Mouse (Mus musculus) erythroblast, adult 5-6 weeks (primary cell): Measurements from ENCODE around the gene Uqcrc2. TPM values are rescaled to one million over a fixed set of nuclear protein-coding genes. Genes with fewer than 3 reads are reported as not detected.

ENCODE experiments used
- ATAC-seq: replicated peaks from 2 replicates; pipeline ENCODE4 v1.8.0; 2016; ENCODE audit warnings: moderate number of reproducible peaks, mild to moderate bottlenecking, moderate TSS enrichment, inconsistent platforms; ENCODE audit not compliant: poor library complexity, low FRiP score, severe bottlenecking
- total RNA-seq, 2 experiments: library from RNA; stranded (forward) in 1 of 2; stranded (reverse) in 1 of 2; fragments of 150-400 nt in 1 of 2; fragments of 200-764, 138-1000 nt in 1 of 2; gene quantifications; 2 replicates each; pipeline versions ENCODE4 v1.2.3 to v1.2.4; 2015 to 2017; ENCODE audit warnings: low replicate concordance in 2 of 2

Gene Uqcrc2
- total RNA-seq, 2 experiments from 2014 or later, result 38.4 to 80.9 TPM

GRCm38 (mm10) chr7:120684731-120685161 lies 49.8 kb downstream of the Uqcrc2 start:
- no peak for ATAC-seq

- no peak for ATAC-seq
These were observed 50.3 kb downstream of the Uqcrc2 start for GRCm38 (mm10) chr7:120685227-120685626.

- ATAC-seq, result 0 out of 2 replicates have a peak, but pooled peaks have one; percentile 61
These were observed 55.7 kb downstream of the Uqcrc2 start for GRCm38 (mm10) chr7:120690634-120691033.

GRCm38 (mm10) chr7:120693831-120694375 lies 58.9 kb downstream of the Uqcrc2 start:
- ATAC-seq, result no peak

GRCm38 (mm10) chr7:120695196-120695595 lies 60.2 kb downstream of the Uqcrc2 start:
- no peak for ATAC-seq

GRCm38 (mm10) chr7:120695641-120696040 lies 60.7 kb downstream of the Uqcrc2 start:
- ATAC-seq, result no peak

- ATAC-seq, result no peak
These were observed 61.4 kb downstream of the Uqcrc2 start for GRCm38 (mm10) chr7:120696331-120696730.

GRCm38 (mm10) chr7:120699586-120699985 lies 64.6 kb downstream of the Uqcrc2 start:
- no peak for ATAC-seq

- ATAC-seq, result no peak
These were observed 68.9 kb downstream of the Uqcrc2 start for GRCm38 (mm10) chr7:120703888-120704287.

Other genes with a start within 250 kb of the Uqcrc2 start
- not detected in 2 replicates for gene Abca16, start 225.5 kb upstream of the Uqcrc2 start, total RNA-seq (2015; ENCODE audit: low replicate concordance)
- gene Abca16, start 225.5 kb upstream of the Uqcrc2 start, total RNA-seq (2017; ENCODE audit: low replicate concordance), result not detected in 2 replicates
- gene Pdzd9, start 35.2 kb downstream of the Uqcrc2 start, total RNA-seq (2015; ENCODE audit: low replicate concordance), result not detected in 2 replicates
- not detected in 2 replicates for gene Pdzd9, start 35.2 kb downstream of the Uqcrc2 start, total RNA-seq (2017; ENCODE audit: low replicate concordance)
- gene Mosmo, start 42.4 kb downstream of the Uqcrc2 start, total RNA-seq (2015; ENCODE audit: low replicate concordance), result 8.8 and 13.2 TPM in 2 replicates
- gene Mosmo, start 42.4 kb downstream of the Uqcrc2 start, total RNA-seq (2017; ENCODE audit: low replicate concordance), result 3.0 and 4.7 TPM in 2 replicates
- not detected in 2 replicates for gene Vwa3a, start 104.1 kb downstream of the Uqcrc2 start, total RNA-seq (2015; ENCODE audit: low replicate concordance)
- not detected in 2 replicates for gene Vwa3a, start 104.1 kb downstream of the Uqcrc2 start, total RNA-seq (2017; ENCODE audit: low replicate concordance)
- not detected in 2 replicates for gene Gm5737, start 177.2 kb downstream of the Uqcrc2 start, total RNA-seq (2015; ENCODE audit: low replicate concordance)
- gene Gm5737, start 177.2 kb downstream of the Uqcrc2 start, total RNA-seq (2017; ENCODE audit: low replicate concordance), result not detected in 2 replicates
- 12.3 and 24.0 TPM in 2 replicates for gene Eef2k, start 207.7 kb downstream of the Uqcrc2 start, total RNA-seq (2015; ENCODE audit: low replicate concordance)
- 77.4 and 97.0 TPM in 2 replicates for gene Eef2k, start 207.7 kb downstream of the Uqcrc2 start, total RNA-seq (2017; ENCODE audit: low replicate concordance)